Comparison of ENCODE assay signal across 8 mouse cellular contexts in genomic region chr12:25415232-25415631, GRCm38 (mm10).
A peak's percentile ranks its signal among the peaks of the same experiment; 100 is the strongest.
DNase-seq lines count a peak whose midpoint lies in the region.

No protein-coding gene starts in this region.

- peak; percentile 35 to 44 for DNase-seq in cerebellum, postnatal 10 days
- no peak for DNase-seq in cerebellum, postnatal 36 days
- peak; percentile 49 for DNase-seq in testis, postnatal 10 days (ENCODE audit: low spot score)
- DNase-seq in testis, postnatal 14 days (ENCODE audit: low spot score) = no peak
- DNase-seq in heart, postnatal 10 days = peak; percentile 27 to 56
- peak; percentile 53 for DNase-seq in lung, postnatal 25 days (ENCODE audit: low spot score)
- peak; percentile 49 to 50 for DNase-seq in thymus, postnatal 36 days
- no peak for DNase-seq in right cerebral cortex, adult 18-20 months

- intact Hi-C loops in heart, postnatal 10 days (cut with DNase I) = loop anchor here (1.0 kb wide), 1 partner anchor 323 kb away; no protein-coding TSS in a partner anchor

Comparison
In these comparisons a context has a peak if more than half of its experiments do, and no peak if none do; other contexts are left out.
1. DNase-seq: peak in cerebellum, postnatal 10 days (2 of 2), testis, postnatal 10 days (single experiment), heart, postnatal 10 days (2 of 2), lung, postnatal 25 days (single experiment) and thymus, postnatal 36 days (2 of 2); none in cerebellum, postnatal 36 days (0 of 2), testis, postnatal 14 days (single experiment) and right cerebral cortex, adult 18-20 months (single experiment).